Comparison of ENCODE assay signal across 12 mouse cellular contexts in genomic region chr4:44224141-44224540, GRCm38 (mm10). TPM values are rescaled to one million over a fixed set of nuclear protein-coding genes. Genes with fewer than 3 reads are reported as not detected.
DNase-seq lines count a peak whose midpoint lies in the region; ATAC-seq and TF ChIP-seq lines count a peak whose summit lies in the region.
"Had no signal": no experiment of that assay in that cellular context is flagged by ENCODE, and none has a peak within 500 bp of the region (broad histone marks: within the 10 kb centered on the region; RNA-seq: fewer than 3 reads in every experiment).

No protein-coding gene starts in this region.

- 40% methylated on average over 9 of the region's 9 CpGs for WGBS in hindbrain, embryonic 10.5 days
- WGBS in hindbrain, postnatal 0 days: 25% methylated on average over 9 of the region's 9 CpGs
- WGBS in forebrain, embryonic 10.5 days: 32% methylated on average over 9 of the region's 9 CpGs
- 31% methylated on average over 9 of the region's 9 CpGs for WGBS in limb, embryonic 13.5 days
- WGBS in cerebellum, adult 2 months: 57% methylated on average over 9 of the region's 9 CpGs

- H3K9me3 ChIP-seq in hindbrain, embryonic 10.5 days: no peaks in the 10 kb centered on the region
- H3K9me3 ChIP-seq in hindbrain, postnatal 0 days (ENCODE audit: low read length): no peaks in the 10 kb centered on the region
- H3K9me3 ChIP-seq in ES-E14 (ENCODE audit: control insufficient read depth, insufficient read depth, low read depth, low read length): no peaks in the 10 kb centered on the region
- no peaks in the 10 kb centered on the region for H3K9me3 ChIP-seq in forebrain, embryonic 10.5 days
- no peaks in the 10 kb centered on the region for H3K9me3 ChIP-seq in limb, embryonic 13.5 days

- H3K9ac ChIP-seq in hindbrain, postnatal 0 days (replicated peaks; ENCODE audit: low read length): no peak overlapping the region
- no peak overlapping the region for H3K9ac ChIP-seq in ES-E14 (ENCODE audit: insufficient read depth, low read depth, low read length, poor library complexity, severe bottlenecking)
- H3K9ac ChIP-seq in limb, embryonic 13.5 days: no peak overlapping the region

- H3K4me2 ChIP-seq in hindbrain, postnatal 0 days (ENCODE audit: low read depth, low read length): no peak overlapping the region
- H3K4me2 ChIP-seq in limb, embryonic 13.5 days (replicated peaks): peak overlapping the region; percentile 39

- in situ Hi-C loops in ES-E14 (cut with MboI; ENCODE audit: low sequenced_read_pairs in 2 of 2, unreplicated experiment in 2 of 2): no loop called here

- no peak for ATAC-seq in hindbrain, postnatal 0 days
- ATAC-seq in limb, embryonic 13.5 days (ENCODE audit: low FRiP score, low read depth): no peak

- no peaks in the 10 kb centered on the region for H3K27me3 ChIP-seq in hindbrain, embryonic 10.5 days (ENCODE audit: insufficient read depth, poor library complexity, severe bottlenecking)
- H3K27me3 ChIP-seq in hindbrain, postnatal 0 days (ENCODE audit: insufficient read depth, low read length): no peaks in the 10 kb centered on the region
- H3K27me3 ChIP-seq in forebrain, embryonic 10.5 days (ENCODE audit: poor library complexity, severe bottlenecking): no peaks in the 10 kb centered on the region
- H3K27me3 ChIP-seq in limb, embryonic 13.5 days: no peaks in the 10 kb centered on the region
- no peaks in the 10 kb centered on the region for H3K27me3 ChIP-seq in cerebellum, adult 2 months (ENCODE audit: control insufficient read depth, insufficient read depth, low read length)

- peak overlapping the region; percentile 69; the same call in 1 of the 2 replicates for H3K27ac ChIP-seq in hindbrain, embryonic 10.5 days
- H3K27ac ChIP-seq in hindbrain, postnatal 0 days: no peak overlapping the region
- H3K27ac ChIP-seq in ES-E14 (ENCODE audit: insufficient read depth, low read depth, low read length, poor library complexity, severe bottlenecking): peak overlapping the region; percentile 44; the same call in 1 of the 2 replicates
- peak overlapping the region; percentile 42 for H3K27ac ChIP-seq in forebrain, embryonic 10.5 days
- H3K27ac ChIP-seq in limb, embryonic 13.5 days: no peak overlapping the region; the same call in 1 of the 2 replicates
- no peak overlapping the region for H3K27ac ChIP-seq in cerebellum, adult 2 months (ENCODE audit: insufficient read depth, low read length)
- H3K27ac ChIP-seq: layer of hippocampus, adult 2 months had no signal

- peak; percentile 16 for DNase-seq in hindbrain, embryonic 10.5 days (ENCODE audit: low spot score)
- DNase-seq in hindbrain, postnatal 0 days (ENCODE audit: low spot score): no peak
- DNase-seq in ES-E14 (ENCODE audit: low read depth, low spot score): no peak
- DNase-seq in forebrain, embryonic 10.5 days (ENCODE audit: extremely low spot score, low spot score): peak; percentile 22
- no peak for DNase-seq in Muller cell, postnatal 12 days (ENCODE audit: inconsistent ontology term)
- DNase-seq in kidney, postnatal 14 days: no peak
- DNase-seq in cerebellum, adult 2 months: no peak
- DNase-seq: adrenal gland, adult 8-10 months; heart, postnatal 36 days; liver had no signal

- H3K36me3 ChIP-seq in hindbrain, embryonic 10.5 days: no peaks in the 10 kb centered on the region
- H3K36me3 ChIP-seq in hindbrain, postnatal 0 days (ENCODE audit: insufficient read depth, low read length): no peaks in the 10 kb centered on the region
- no peaks in the 10 kb centered on the region for H3K36me3 ChIP-seq in ES-E14 (ENCODE audit: control insufficient read depth, insufficient read depth, low read length, poor library complexity, severe bottlenecking)
- no peaks in the 10 kb centered on the region for H3K36me3 ChIP-seq in forebrain, embryonic 10.5 days (replicated peaks)
- no peaks in the 10 kb centered on the region for H3K36me3 ChIP-seq in limb, embryonic 13.5 days

- TF ChIP-seq CTCF in hindbrain, postnatal 0 days (IDR thresholded peaks at IDR 0.05; ENCODE audit: low read depth): no peak
- TF ChIP-seq CTCF in cerebellum, adult 2 months (IDR thresholded peaks at IDR 0.05; ENCODE audit: borderline replicate concordance, insufficient read depth, low read depth, low read length): no peak

- peaks cover 47% of the 10 kb centered on the region for H3K4me1 ChIP-seq in hindbrain, embryonic 10.5 days (replicated peaks)
- no peaks in the 10 kb centered on the region for H3K4me1 ChIP-seq in hindbrain, postnatal 0 days (ENCODE audit: insufficient read depth, low read length)
- peaks cover 7 to 9% of the 10 kb centered on the region in 2 experiments; a peak in 3 of 4 replicates for H3K4me1 ChIP-seq in ES-E14 (ENCODE audit: control insufficient read depth in 2 of 2, insufficient read depth in 2 of 2, low read length in 2 of 2, poor library complexity in 1 of 2)
- peaks cover 46% of the 10 kb centered on the region for H3K4me1 ChIP-seq in forebrain, embryonic 10.5 days
- peaks cover 23% of the 10 kb centered on the region for H3K4me1 ChIP-seq in limb, embryonic 13.5 days
- no peaks in the 10 kb centered on the region for H3K4me1 ChIP-seq in cerebellum, adult 2 months (ENCODE audit: control insufficient read depth, insufficient read depth, low read length)

- TF ChIP-seq POLR2A in cerebellum, adult 2 months (IDR thresholded peaks at IDR 0.05; ENCODE audit: borderline replicate concordance, insufficient read depth, low read length): no peak

- H3K4me3 ChIP-seq in hindbrain, embryonic 10.5 days: no peak overlapping the region
- H3K4me3 ChIP-seq in hindbrain, postnatal 0 days (ENCODE audit: low read length): no peak overlapping the region
- H3K4me3 ChIP-seq in ES-E14 (ENCODE audit: insufficient read depth in 1 of 2, low read depth in 1 of 2, low read length in 2 of 2, poor library complexity in 1 of 2, severe bottlenecking in 1 of 2): no peak overlapping the region
- H3K4me3 ChIP-seq in forebrain, embryonic 10.5 days: no peak overlapping the region; the same call in 1 of the 2 replicates
- no peak overlapping the region for H3K4me3 ChIP-seq in limb, embryonic 13.5 days
- H3K4me3 ChIP-seq in cerebellum, adult 2 months (replicated peaks; ENCODE audit: insufficient read depth, low read depth, low read length): no peak overlapping the region
- H3K4me3 ChIP-seq: layer of hippocampus, adult 2 months had no signal

TF ChIP-seq in ES-E14, 5 proteins besides CTCF, POLR2A, EP300 and RAD21:
- TF ChIP-seq ZC3H11A (IDR thresholded peaks at IDR 0.05; ENCODE audit: borderline replicate concordance, low read depth, low read length): no peak
- TF ChIP-seq HCFC1 (IDR thresholded peaks at IDR 0.05; ENCODE audit: borderline replicate concordance, insufficient read depth, low read length): no peak
- no peak for TF ChIP-seq ZNF384 (IDR thresholded peaks at IDR 0.05; ENCODE audit: low read depth, low read length)
- TF ChIP-seq MAFK (IDR thresholded peaks at IDR 0.05; ENCODE audit: insufficient read depth, low read depth, low read length): no peak
- no peak for TF ChIP-seq CHD2 (IDR thresholded peaks at IDR 0.05; ENCODE audit: low read depth, low read length)

RNA-seq across cellular contexts. Expression of gene Rnf38, which starts 9.4 kb away (rescaled TPM):
- polyA plus RNA-seq in hindbrain, embryonic 10.5 days (2016; fragmentation: Nextera tagmentation; extraction: Ambion mirVana): 33.9 and 39.0 TPM in 2 replicates
- 82.3 and 96.3 TPM in 2 replicates for total RNA-seq in hindbrain, postnatal 0 days (2014; rRNA removed)
- polyA plus RNA-seq in hindbrain, postnatal 0 days (2015; fragmentation: Nextera tagmentation; extraction: Ambion mirVana): 14.1 and 15.6 TPM in 2 replicates
- total RNA-seq in ES-E14 (2012; rRNA removed): 19.6 and 27.3 TPM in 2 replicates
- 34.2 TPM in 2 replicates for polyA plus RNA-seq in forebrain, embryonic 10.5 days (2016; fragmentation: Nextera tagmentation; extraction: Ambion mirVana)
- polyA plus RNA-seq in limb, embryonic 13.5 days (2015; fragmentation: Nextera tagmentation; extraction: Ambion mirVana): 18.4 and 19.9 TPM in 2 replicates
- 53.5 and 63.1 TPM in 2 replicates for polyA plus RNA-seq in cerebellum, adult 2 months (2012; rRNA removed)

Comparison
In these comparisons a context has a peak if more than half of its experiments do, and no peak if none do; other contexts are left out.
1. DNase-seq: peak in hindbrain, embryonic 10.5 days (single experiment) and forebrain, embryonic 10.5 days (single experiment); none in hindbrain, postnatal 0 days (single experiment), ES-E14 (single experiment), Muller cell, postnatal 12 days (single experiment), kidney, postnatal 14 days (single experiment) and cerebellum, adult 2 months (0 of 2).
2. H3K27ac ChIP-seq: peak in hindbrain, embryonic 10.5 days (single experiment), ES-E14 (single experiment) and forebrain, embryonic 10.5 days (single experiment); none in hindbrain, postnatal 0 days (single experiment), limb, embryonic 13.5 days (single experiment) and cerebellum, adult 2 months (single experiment).